8 mouse cellular contexts compared by ENCODE assay signal in the genomic region with DNA sequence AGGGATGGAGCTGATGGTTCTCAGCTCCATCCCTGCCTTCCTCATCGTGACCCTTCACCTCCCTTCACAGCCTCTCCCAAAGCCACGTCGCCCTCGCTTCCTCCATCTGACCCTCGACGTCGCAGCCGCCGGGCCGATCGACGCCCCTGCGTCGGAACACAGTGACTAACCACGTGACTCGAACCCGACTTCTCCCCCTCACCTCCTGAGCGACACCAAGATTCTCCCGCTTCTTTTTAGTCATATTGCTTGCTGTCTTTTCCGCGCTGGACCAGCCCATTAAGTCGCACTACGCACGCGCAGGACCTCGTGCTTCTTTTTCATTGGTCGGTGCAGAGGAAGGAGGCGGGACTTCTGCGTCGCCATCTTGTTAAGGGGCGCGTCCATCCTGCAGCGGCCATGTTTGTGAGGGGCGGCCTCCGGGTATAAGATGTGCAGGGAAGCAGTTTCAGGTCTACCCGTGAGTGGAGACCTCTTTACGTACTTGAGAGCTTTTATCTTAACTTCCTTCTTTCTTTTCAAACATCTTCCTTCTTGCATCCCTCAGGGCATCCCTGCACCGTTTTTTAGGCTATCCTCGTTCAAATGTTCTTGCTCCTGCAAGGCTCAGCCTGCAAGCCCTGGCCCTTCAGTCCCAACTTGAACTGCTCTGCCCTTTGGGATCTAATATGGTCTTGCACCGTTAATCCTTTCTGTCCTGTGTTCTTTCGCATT. TPM values are rescaled to one million over a fixed set of nuclear protein-coding genes. Genes with fewer than 3 reads are reported as not detected.
A peak's percentile ranks its signal among the peaks of the same experiment; 100 is the strongest.
DNase-seq lines count a peak whose midpoint lies in the region; ATAC-seq lines count a peak whose summit lies in the region.

A gene (minus strand): TSS at position 313 of the 714 bp plus-strand sequence.

- peak; percentile 93 to 94 for ATAC-seq in hematopoietic stem cell, adult 5-6 weeks (replicated peaks in 1 of 2; ENCODE audit: insufficient read depth in 1 of 2, low FRiP score in 2 of 2, low TSS enrichment in 1 of 2, low read depth in 1 of 2, poor library complexity in 2 of 2, severe bottlenecking in 2 of 2)
- peak; percentile 98 for ATAC-seq in lung, embryonic 16.5 days (ENCODE audit: low read depth)

- no peak within 1 kb of the TSS for H3K27ac ChIP-seq in lung, embryonic 16.5 days (ENCODE audit: low read length)

- H3K36me3 ChIP-seq in lung, embryonic 16.5 days (ENCODE audit: control insufficient read depth, insufficient read depth, low read length), result no peaks in the 10 kb centered on the region

- H3K9ac ChIP-seq in lung, embryonic 16.5 days (ENCODE audit: low read length), result peak within 1 kb of the TSS; percentile 74

- H3K4me3 ChIP-seq in lung, embryonic 16.5 days (ENCODE audit: low read length), result peak within 1 kb of the TSS; percentile 60

- H3K9me3 ChIP-seq in lung, embryonic 16.5 days (ENCODE audit: control insufficient read depth, low read length), result no peaks in the 10 kb centered on the region

- H3K27me3 ChIP-seq in lung, embryonic 16.5 days (ENCODE audit: control insufficient read depth, insufficient read depth, low read depth, low read length), result no peaks in the 10 kb centered on the region

- peaks cover 18% of the 10 kb centered on the region for H3K4me1 ChIP-seq in lung, embryonic 16.5 days (replicated peaks; ENCODE audit: control insufficient read depth, insufficient read depth, low read length)

- DNase-seq in MEL-GATA-1-ER (ENCODE audit: extremely low read depth, low read depth), result peak; percentile 94
- peak; percentile 97 for DNase-seq in cerebellum, adult 8-10 months
- DNase-seq in forelimb bud, embryonic 11.5 days (ENCODE audit: low read depth, low spot score), result peak; percentile 98
- peak; percentile 98 for DNase-seq in layer of hippocampus, adult 9-10 months (ENCODE audit: low spot score)
- peak; percentile 97 for DNase-seq in ovary, postnatal 10 days (ENCODE audit: low spot score)
- DNase-seq in thymus, postnatal 10 days (ENCODE audit: low spot score in 2 of 2), result peak; percentile 93 to 96

- 4% methylated on average over 41 of the region's 41 CpGs for WGBS in lung, embryonic 16.5 days

- peak within 1 kb of the TSS; percentile 88 for H3K4me2 ChIP-seq in lung, embryonic 16.5 days (ENCODE audit: low read depth, low read length)

RNA-seq across cellular contexts. Expression of the gene that starts here (rescaled TPM):
- total RNA-seq in hematopoietic stem cell, adult 5-6 weeks (2017), result 8.1 and 14.5 TPM in 2 replicates
- polyA plus RNA-seq in lung, embryonic 16.5 days (2015; fragmentation: Nextera tagmentation; extraction: Ambion mirVana), result 13.5 and 13.6 TPM in 2 replicates
